Mouse (Mus musculus): ENCODE measurements around the gene Elovl6. TPM values are rescaled to one million over a fixed set of nuclear protein-coding genes. Genes with fewer than 3 reads are reported as not detected.

Elovl6 gene
- polyA plus RNA-seq, 1 experiment = 1.6 TPM

DNA sequence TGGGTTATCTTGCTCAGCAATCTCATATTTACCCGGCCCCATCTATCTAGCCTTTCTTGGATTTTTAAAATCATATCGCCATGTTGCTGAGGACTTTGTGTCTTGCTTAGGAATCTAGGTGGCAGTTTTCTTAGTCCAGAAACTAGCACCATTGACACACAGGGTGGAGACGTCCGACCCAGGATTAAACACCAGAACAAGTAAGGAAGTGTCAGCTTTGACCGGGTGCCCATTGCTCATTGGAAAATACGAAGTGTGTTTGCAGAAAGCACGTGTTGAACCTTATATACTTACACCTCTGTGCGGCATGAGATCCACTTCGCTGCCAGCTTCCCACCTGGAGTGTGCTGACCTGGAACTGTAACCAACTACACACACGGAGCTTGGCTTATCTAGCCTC, 57.5 kb downstream of the Elovl6 start:
- TF ChIP-seq POLR2A (IDR thresholded peaks at IDR 0.05; ENCODE audit: borderline replicate concordance, low read depth, low read length) = no peak
- no peak for TF ChIP-seq CTCF (IDR thresholded peaks at IDR 0.05; ENCODE audit: low read depth, low read length)
- no peak overlapping the region for H3K4me3 ChIP-seq (ENCODE audit: insufficient read depth, low read length)
- H3K4me1 ChIP-seq (ENCODE audit: control insufficient read depth, insufficient read depth, low read length) = peaks cover 2% of the 10 kb centered on the region; the same call in 1 of the 2 replicates
- no peak overlapping the region for H3K27ac ChIP-seq (ENCODE audit: insufficient read depth, low read depth, low read length)

DNA sequence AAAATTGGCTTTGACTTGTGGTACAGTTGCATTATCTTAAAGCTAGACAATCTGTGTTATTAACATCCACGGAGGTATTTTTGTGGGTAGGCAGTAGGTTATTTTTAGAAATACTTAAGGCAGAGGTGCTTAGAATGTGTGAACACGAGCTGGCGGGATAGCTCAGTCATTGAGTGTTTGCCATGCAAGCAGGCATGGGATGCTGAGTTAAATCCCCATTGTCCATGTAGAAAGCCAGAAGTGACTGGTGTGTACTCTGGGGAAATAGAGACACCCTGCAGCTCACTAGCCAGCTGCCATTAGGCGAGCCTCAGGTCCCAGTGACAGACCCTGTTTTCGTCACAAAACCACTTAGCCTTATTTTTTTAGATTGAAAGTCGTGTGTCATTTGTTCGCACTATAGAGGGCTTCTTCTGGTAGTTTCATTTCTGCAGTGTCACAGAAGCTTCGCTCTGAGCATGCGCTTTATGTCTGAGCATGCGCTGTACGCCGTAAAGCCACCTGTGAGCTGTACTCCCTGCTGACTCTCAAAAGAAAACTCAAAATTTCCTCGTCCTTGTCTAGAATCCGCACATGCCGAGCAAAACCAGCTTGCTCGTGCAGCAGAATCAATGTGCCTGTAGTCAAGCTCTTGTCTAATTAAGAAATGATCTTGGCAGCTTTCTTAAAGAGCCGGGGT, 58.5 kb downstream of the Elovl6 start:
- TF ChIP-seq CTCF (IDR thresholded peaks at IDR 0.05; ENCODE audit: low read depth, low read length) (no peak), POLR2A (IDR thresholded peaks at IDR 0.05; ENCODE audit: borderline replicate concordance, low read depth, low read length) (no peak)
- no peak overlapping the region for H3K27ac ChIP-seq (ENCODE audit: insufficient read depth, low read depth, low read length)
- peaks cover 2% of the 10 kb centered on the region; the same call in 1 of the 2 replicates for H3K4me1 ChIP-seq (ENCODE audit: control insufficient read depth, insufficient read depth, low read length)
- no peak overlapping the region for H3K4me3 ChIP-seq (ENCODE audit: insufficient read depth, low read length)

DNA sequence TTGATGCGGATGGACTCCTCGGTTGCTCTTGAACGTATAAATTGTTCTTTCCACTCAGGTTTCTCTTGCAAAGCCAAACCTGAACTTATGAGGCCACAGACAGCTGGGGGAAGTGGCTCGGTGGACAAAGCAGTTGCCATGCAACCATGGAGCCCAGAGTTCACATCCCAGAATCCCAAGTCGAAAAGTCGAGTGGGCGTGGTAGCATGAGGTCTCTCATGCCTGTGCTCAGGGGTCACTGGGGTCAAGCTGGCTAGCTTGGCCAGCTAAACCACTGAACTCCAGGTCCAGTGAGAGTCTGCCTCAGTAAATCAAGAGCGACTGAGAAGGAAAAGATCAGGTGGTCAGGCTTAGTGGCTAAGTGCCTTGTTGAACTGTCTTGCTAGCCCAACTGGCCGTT, 59.1 kb downstream of the Elovl6 start:
- no peak for TF ChIP-seq POLR2A (IDR thresholded peaks at IDR 0.05; ENCODE audit: borderline replicate concordance, low read depth, low read length)
- TF ChIP-seq CTCF (IDR thresholded peaks at IDR 0.05; ENCODE audit: low read depth, low read length) = no peak
- Histone ChIP-seq H3K27ac (ENCODE audit: insufficient read depth, low read depth, low read length) (no peak overlapping the region), H3K4me3 (ENCODE audit: insufficient read depth, low read length) (no peak overlapping the region), H3K4me1 (ENCODE audit: control insufficient read depth, insufficient read depth, low read length) (peaks cover 2% of the 10 kb centered on the region; the same call in 1 of the 2 replicates)

DNA sequence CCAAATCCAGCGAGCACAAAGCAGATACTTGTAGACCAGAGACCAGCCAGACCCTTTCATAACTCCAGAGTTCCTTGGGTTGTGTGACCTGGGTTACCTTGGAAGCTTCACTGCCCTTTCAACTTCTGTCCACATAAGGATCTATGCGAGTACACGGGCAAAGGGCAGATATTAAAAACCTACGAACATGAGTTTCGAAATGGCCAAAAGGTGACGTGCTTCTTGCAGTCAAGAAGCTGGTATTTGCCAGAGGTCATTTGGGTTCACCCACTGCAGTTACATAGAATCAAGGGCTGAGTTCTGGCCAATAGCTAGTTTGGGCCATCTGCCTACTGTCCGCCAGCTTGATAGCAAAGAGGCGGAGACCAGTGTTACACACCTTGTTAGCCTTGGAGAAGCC, 59.6 kb downstream of the Elovl6 start:
- Histone ChIP-seq H3K4me3 (ENCODE audit: insufficient read depth, low read length) (no peak overlapping the region), H3K27ac (ENCODE audit: insufficient read depth, low read depth, low read length) (no peak overlapping the region), H3K4me1 (ENCODE audit: control insufficient read depth, insufficient read depth, low read length) (peaks cover 2% of the 10 kb centered on the region; the same call in 1 of the 2 replicates)
- TF ChIP-seq CTCF (IDR thresholded peaks at IDR 0.05; ENCODE audit: low read depth, low read length) (no peak), POLR2A (IDR thresholded peaks at IDR 0.05; ENCODE audit: borderline replicate concordance, low read depth, low read length) (no peak)

DNA sequence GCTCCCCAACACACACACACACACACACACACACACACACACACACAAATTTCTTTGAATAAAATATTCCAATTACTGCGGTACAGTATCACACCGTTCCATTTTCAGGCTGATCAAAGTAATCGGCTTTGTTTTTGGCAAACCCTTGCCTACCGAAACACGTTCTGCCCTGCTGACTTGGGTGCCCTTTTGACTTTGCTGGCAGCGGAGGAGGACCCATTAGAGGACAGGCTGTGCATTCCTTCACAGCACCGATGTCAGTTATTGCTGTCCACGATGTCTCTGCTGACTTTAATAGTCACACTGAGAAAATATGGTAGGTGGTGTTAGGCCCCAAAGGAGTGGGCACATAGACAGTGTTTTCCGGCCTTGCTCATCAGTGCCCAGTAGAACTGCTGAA, 60.8 kb downstream of the Elovl6 start:
- H3K4me3 ChIP-seq (ENCODE audit: insufficient read depth, low read length) = no peak overlapping the region
- no peak for TF ChIP-seq CTCF (IDR thresholded peaks at IDR 0.05; ENCODE audit: low read depth, low read length)
- TF ChIP-seq POLR2A (IDR thresholded peaks at IDR 0.05; ENCODE audit: borderline replicate concordance, low read depth, low read length) = no peak
- peaks cover under 1% of the 10 kb centered on the region; the same call in 1 of the 2 replicates for H3K4me1 ChIP-seq (ENCODE audit: control insufficient read depth, insufficient read depth, low read length)
- H3K27ac ChIP-seq (ENCODE audit: insufficient read depth, low read depth, low read length) = no peak overlapping the region

DNA sequence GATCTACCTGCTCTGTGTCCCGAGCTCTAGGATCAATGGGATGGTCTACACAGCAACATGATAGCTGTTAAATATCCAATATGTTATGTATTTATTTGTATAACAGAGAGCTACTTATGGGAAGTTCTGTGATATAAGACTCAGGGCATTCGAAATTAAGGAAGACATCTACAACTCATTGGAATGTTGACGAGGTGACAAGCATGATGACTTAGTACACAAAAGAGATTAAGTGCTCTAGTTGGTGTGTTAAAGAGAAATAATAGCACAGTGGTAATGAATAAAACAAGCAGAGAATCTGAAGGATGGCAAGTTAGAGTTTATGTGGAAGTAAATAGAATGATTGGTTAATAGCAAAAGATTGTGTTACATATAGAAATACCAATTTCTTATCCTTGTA, 61.6 kb downstream of the Elovl6 start:
- H3K27ac ChIP-seq (ENCODE audit: insufficient read depth, low read depth, low read length) = no peak overlapping the region
- H3K4me3 ChIP-seq (ENCODE audit: insufficient read depth, low read length) = no peak overlapping the region
- TF ChIP-seq CTCF (IDR thresholded peaks at IDR 0.05; ENCODE audit: low read depth, low read length) (no peak), POLR2A (IDR thresholded peaks at IDR 0.05; ENCODE audit: borderline replicate concordance, low read depth, low read length) (no peak)
- H3K4me1 ChIP-seq (ENCODE audit: control insufficient read depth, insufficient read depth, low read length) = no peaks in the 10 kb centered on the region

DNA sequence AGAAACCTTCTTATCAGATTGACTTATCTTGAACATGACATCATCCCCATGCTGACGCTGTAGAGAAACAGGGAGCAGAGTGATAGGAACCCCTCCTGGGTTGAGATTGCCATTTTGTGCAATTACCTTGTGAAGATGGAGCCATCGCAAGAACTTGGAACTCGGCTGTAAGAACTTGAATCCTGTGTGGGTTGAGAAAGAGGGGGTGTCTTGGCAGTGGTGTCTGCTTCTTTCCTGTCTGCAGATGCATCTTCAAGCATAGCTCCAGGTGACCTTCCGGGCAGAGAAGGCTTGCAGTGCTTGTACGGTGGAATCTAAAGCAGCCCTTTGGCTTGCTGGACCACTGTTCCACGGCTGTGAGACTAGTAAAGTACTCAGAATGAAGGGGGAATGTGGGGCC, 63.9 kb downstream of the Elovl6 start:
- H3K27ac ChIP-seq (ENCODE audit: insufficient read depth, low read depth, low read length) = no peak overlapping the region
- TF ChIP-seq CTCF (IDR thresholded peaks at IDR 0.05; ENCODE audit: low read depth, low read length) = no peak
- TF ChIP-seq POLR2A (IDR thresholded peaks at IDR 0.05; ENCODE audit: borderline replicate concordance, low read depth, low read length) = no peak
- H3K4me1 ChIP-seq (ENCODE audit: control insufficient read depth, insufficient read depth, low read length) = no peaks in the 10 kb centered on the region
- no peak overlapping the region for H3K4me3 ChIP-seq (ENCODE audit: insufficient read depth, low read length)

DNA sequence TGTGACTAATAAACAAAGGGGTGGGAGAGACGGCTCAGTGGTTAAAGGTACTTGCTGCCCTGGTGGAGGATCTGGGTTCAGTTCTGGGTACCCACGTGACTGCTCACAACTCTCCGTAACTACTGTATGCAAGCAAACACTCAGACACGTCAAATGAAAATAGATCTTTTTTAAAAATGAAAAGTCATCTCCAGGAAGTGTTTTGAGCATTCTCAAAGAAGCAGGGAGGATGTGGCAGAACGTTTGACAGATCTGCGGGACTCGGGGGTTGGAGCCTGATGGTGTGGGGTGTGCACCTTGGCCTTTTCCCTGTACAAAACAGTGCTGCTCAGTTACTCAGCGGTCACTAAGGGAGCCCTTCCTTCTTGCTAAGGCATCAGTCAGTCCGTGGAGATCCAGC, 70.1 kb downstream of the Elovl6 start:
- Histone ChIP-seq H3K27ac (ENCODE audit: insufficient read depth, low read depth, low read length) (no peak overlapping the region), H3K4me1 (ENCODE audit: control insufficient read depth, insufficient read depth, low read length) (no peaks in the 10 kb centered on the region), H3K4me3 (ENCODE audit: insufficient read depth, low read length) (no peak overlapping the region)
- no peak for TF ChIP-seq CTCF (IDR thresholded peaks at IDR 0.05; ENCODE audit: low read depth, low read length)
- no peak for TF ChIP-seq POLR2A (IDR thresholded peaks at IDR 0.05; ENCODE audit: borderline replicate concordance, low read depth, low read length)

DNA sequence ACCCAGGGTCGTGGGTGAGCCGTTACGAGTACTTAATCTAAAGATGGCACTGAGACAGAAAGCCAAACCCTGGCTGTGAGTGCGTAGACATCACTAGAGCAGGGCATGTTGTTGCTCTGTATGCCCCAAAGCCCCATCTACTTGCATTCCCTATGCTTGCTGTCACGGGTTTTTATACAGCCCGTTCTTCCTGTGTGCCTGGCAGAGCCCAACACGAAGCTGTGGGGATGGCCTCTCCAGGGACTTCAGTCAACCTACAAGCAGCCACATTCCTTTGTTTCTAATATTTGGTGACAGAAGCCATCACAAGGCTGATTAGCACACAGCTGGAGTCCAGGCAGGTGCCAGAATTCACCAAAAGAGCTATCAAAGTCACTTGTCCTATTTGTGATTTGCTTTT, 73.3 kb downstream of the Elovl6 start:
- TF ChIP-seq CTCF (IDR thresholded peaks at IDR 0.05; ENCODE audit: low read depth, low read length) = no peak
- no peak for TF ChIP-seq POLR2A (IDR thresholded peaks at IDR 0.05; ENCODE audit: borderline replicate concordance, low read depth, low read length)
- H3K27ac ChIP-seq (ENCODE audit: insufficient read depth, low read depth, low read length) = no peak overlapping the region

DNA sequence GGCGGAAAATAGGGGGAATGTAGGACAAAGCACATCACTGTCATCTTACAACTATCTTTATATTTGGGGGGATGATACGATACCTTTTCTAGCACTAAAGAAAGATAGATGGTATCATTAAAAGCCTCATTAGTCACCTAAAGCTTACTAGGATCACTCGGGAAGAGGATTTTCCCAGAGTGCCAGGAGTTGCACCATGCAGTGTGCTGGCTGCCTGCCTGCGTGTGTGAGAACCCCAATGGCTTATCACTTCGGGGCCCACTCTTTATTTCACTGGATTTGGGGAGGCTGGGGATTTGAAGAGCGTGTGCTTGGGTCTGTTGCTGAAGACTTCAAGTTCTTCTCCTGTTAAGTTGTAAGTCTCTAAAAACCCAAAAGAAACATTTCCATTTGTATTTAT, 73.8 kb downstream of the Elovl6 start:
- no peak overlapping the region for H3K4me3 ChIP-seq (ENCODE audit: insufficient read depth, low read length)
- H3K4me1 ChIP-seq (ENCODE audit: control insufficient read depth, insufficient read depth, low read length) = no peaks in the 10 kb centered on the region
- TF ChIP-seq POLR2A (IDR thresholded peaks at IDR 0.05; ENCODE audit: borderline replicate concordance, low read depth, low read length) = no peak
- TF ChIP-seq CTCF (IDR thresholded peaks at IDR 0.05; ENCODE audit: low read depth, low read length) = no peak
- H3K27ac ChIP-seq (ENCODE audit: insufficient read depth, low read depth, low read length) = no peak overlapping the region

More for the DNA sequence above, 73.3 kb downstream of the Elovl6 start:
- Histone ChIP-seq H3K4me3 (ENCODE audit: insufficient read depth, low read length) (no peak overlapping the region), H3K4me1 (ENCODE audit: control insufficient read depth, insufficient read depth, low read length) (no peaks in the 10 kb centered on the region)
